Mouse (Mus musculus): ENCODE measurements around the gene Glt6d1. TPM values are rescaled to one million over a fixed set of nuclear protein-coding genes. Genes with fewer than 3 reads are reported as not detected.
"Not testable (repeated sequence)": the region's sequence is repeated elsewhere in the genome, so short reads cannot be mapped to it uniquely, and the experiment has no call there.

The Glt6d1 gene
- not detected in 2 replicates for polyA plus RNA-seq (2011; ENCODE audit: insufficient read depth, insufficient read length, low read depth, missing spikeins)

GRCm38 (mm10) chr2:25815748-25816147 lies at the start of gene Glt6d1:
Glt6d1 (minus strand) TSS chr2:25815848.
- not testable (repeated sequence) for H3K9me3 ChIP-seq (replicated peaks; ENCODE audit: control insufficient read depth, insufficient read depth, low read length, poor library complexity, severe bottlenecking); H3K4me1 ChIP-seq (ENCODE audit: control insufficient read depth, insufficient read depth, low read length); H3K27me3 ChIP-seq (ENCODE audit: control insufficient read depth, insufficient read depth, low read length, poor library complexity, severe bottlenecking); H3K27ac ChIP-seq (ENCODE audit: insufficient read depth, low read length); H3K36me3 ChIP-seq (ENCODE audit: control insufficient read depth, insufficient read depth, low read length, poor library complexity, severe bottlenecking); H3K4me3 ChIP-seq (ENCODE audit: low read depth, low read length); H3K9ac ChIP-seq (ENCODE audit: low read depth, poor library complexity, severe bottlenecking)

DNA sequence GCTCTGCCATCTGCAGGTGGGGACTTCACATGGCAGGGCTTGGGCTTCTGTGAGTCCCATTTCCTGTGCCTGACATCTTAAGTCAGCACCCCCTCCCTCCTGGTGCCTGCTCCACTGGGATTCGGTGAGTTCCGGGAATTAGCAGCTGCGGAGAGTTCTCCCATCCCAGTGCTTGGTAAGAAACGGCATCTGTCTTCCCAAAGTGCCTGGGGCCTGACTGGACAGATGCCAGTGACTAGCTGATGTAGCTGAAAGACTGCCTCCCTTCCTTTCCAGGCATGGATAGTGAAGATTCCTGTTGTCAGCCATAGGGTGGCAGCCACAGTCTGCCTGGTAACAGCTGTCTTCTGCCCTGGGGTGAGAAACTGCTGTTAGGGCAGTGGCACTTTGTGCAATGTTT lies 49.8 kb upstream of the Glt6d1 start:
- Histone ChIP-seq H3K9me3 (replicated peaks; ENCODE audit: control insufficient read depth, insufficient read depth, low read length, poor library complexity, severe bottlenecking) (no peaks in the 10 kb centered on the region), H3K27ac (ENCODE audit: insufficient read depth, low read length) (no peak overlapping the region), H3K4me3 (ENCODE audit: low read depth, low read length) (no peak overlapping the region), H3K27me3 (ENCODE audit: control insufficient read depth, insufficient read depth, low read length, poor library complexity, severe bottlenecking) (no peaks in the 10 kb centered on the region), H3K36me3 (ENCODE audit: control insufficient read depth, insufficient read depth, low read length, poor library complexity, severe bottlenecking) (no peaks in the 10 kb centered on the region), H3K9ac (ENCODE audit: low read depth, poor library complexity, severe bottlenecking) (no peak overlapping the region), H3K4me1 (ENCODE audit: control insufficient read depth, insufficient read depth, low read length) (peaks cover 3% of the 10 kb centered on the region)
- no peak for TF ChIP-seq POLR2A (IDR thresholded peaks at IDR 0.05; ENCODE audit: insufficient read depth, low read length)
- no peak for TF ChIP-seq CTCF (IDR thresholded peaks at IDR 0.05; ENCODE audit: low read depth, low read length)
- no peak for TF ChIP-seq EP300 (IDR thresholded peaks at IDR 0.05; ENCODE audit: insufficient read depth, low read depth, low read length)

DNA sequence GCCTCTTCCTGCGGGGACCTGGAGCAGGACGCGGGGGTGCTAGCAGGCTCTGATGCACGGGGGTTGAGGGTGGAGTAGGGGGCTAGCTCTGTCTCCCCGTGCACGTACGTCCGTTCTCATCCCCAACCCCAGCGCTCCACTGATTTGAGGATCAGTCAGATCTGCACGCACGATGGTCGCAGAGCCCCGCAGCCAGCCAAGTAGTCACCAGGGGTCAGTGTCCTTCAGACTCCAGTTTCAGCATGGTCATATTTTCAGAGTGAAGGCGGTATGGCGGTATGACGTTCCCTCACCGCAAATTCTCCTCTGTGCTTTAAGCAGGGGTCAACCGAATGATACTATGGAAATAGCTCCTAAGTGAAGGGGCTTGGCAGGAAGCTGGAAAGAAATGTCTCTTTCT lies 48.6 kb upstream of the Glt6d1 start:
- Histone ChIP-seq H3K4me1 (ENCODE audit: control insufficient read depth, insufficient read depth, low read length) (peaks cover 3% of the 10 kb centered on the region), H3K4me3 (ENCODE audit: low read depth, low read length) (peak overlapping the region; percentile 36), H3K36me3 (ENCODE audit: control insufficient read depth, insufficient read depth, low read length, poor library complexity, severe bottlenecking) (no peaks in the 10 kb centered on the region), H3K27ac (ENCODE audit: insufficient read depth, low read length) (no peak overlapping the region), H3K27me3 (ENCODE audit: control insufficient read depth, insufficient read depth, low read length, poor library complexity, severe bottlenecking) (no peaks in the 10 kb centered on the region), H3K9ac (ENCODE audit: low read depth, poor library complexity, severe bottlenecking) (no peak overlapping the region), H3K9me3 (replicated peaks; ENCODE audit: control insufficient read depth, insufficient read depth, low read length, poor library complexity, severe bottlenecking) (no peaks in the 10 kb centered on the region)
- no peak for TF ChIP-seq EP300 (IDR thresholded peaks at IDR 0.05; ENCODE audit: insufficient read depth, low read depth, low read length)

GRCm38 (mm10) chr2:25863337-25864131 lies 47.9 kb upstream of the Glt6d1 start, which contains the start of gene Kcnt1:
Kcnt1 (plus strand) TSS chr2:25863734.
- H3K36me3 ChIP-seq (ENCODE audit: control insufficient read depth, insufficient read depth, low read length, poor library complexity, severe bottlenecking): no peaks in the 10 kb centered on the region
- H3K27me3 ChIP-seq (ENCODE audit: control insufficient read depth, insufficient read depth, low read length, poor library complexity, severe bottlenecking): no peaks in the 10 kb centered on the region
- no peak within 1 kb of the TSS for H3K9ac ChIP-seq (ENCODE audit: low read depth, poor library complexity, severe bottlenecking)
- H3K9me3 ChIP-seq (replicated peaks; ENCODE audit: control insufficient read depth, insufficient read depth, low read length, poor library complexity, severe bottlenecking): no peaks in the 10 kb centered on the region
- no peak for TF ChIP-seq POLR2A (IDR thresholded peaks at IDR 0.05; ENCODE audit: insufficient read depth, low read length)
- TF ChIP-seq EP300 (IDR thresholded peaks at IDR 0.05; ENCODE audit: insufficient read depth, low read depth, low read length): 0 out of 2 replicates have a peak, but pooled peaks have one; percentile 25
- TF ChIP-seq CTCF (IDR thresholded peaks at IDR 0.05; ENCODE audit: low read depth, low read length): no peak
- H3K4me1 ChIP-seq (ENCODE audit: control insufficient read depth, insufficient read depth, low read length): peaks cover 3% of the 10 kb centered on the region
- peak within 1 kb of the TSS; percentile 67 for H3K4me3 ChIP-seq (ENCODE audit: low read depth, low read length)
- H3K27ac ChIP-seq (ENCODE audit: insufficient read depth, low read length): no peak within 1 kb of the TSS

GRCm38 (mm10) chr2:25862696-25863270 lies 47.1 kb upstream of the Glt6d1 start:
- no peak overlapping the region for H3K27ac ChIP-seq (ENCODE audit: insufficient read depth, low read length)
- no peaks in the 10 kb centered on the region for H3K36me3 ChIP-seq (ENCODE audit: control insufficient read depth, insufficient read depth, low read length, poor library complexity, severe bottlenecking)
- no peak for TF ChIP-seq POLR2A (IDR thresholded peaks at IDR 0.05; ENCODE audit: insufficient read depth, low read length)
- TF ChIP-seq CTCF (IDR thresholded peaks at IDR 0.05; ENCODE audit: low read depth, low read length): no peak
- no peak for TF ChIP-seq EP300 (IDR thresholded peaks at IDR 0.05; ENCODE audit: insufficient read depth, low read depth, low read length)
- no peaks in the 10 kb centered on the region for H3K9me3 ChIP-seq (replicated peaks; ENCODE audit: control insufficient read depth, insufficient read depth, low read length, poor library complexity, severe bottlenecking)
- no peak overlapping the region for H3K9ac ChIP-seq (ENCODE audit: low read depth, poor library complexity, severe bottlenecking)
- no peak overlapping the region for H3K4me3 ChIP-seq (ENCODE audit: low read depth, low read length)
- H3K4me1 ChIP-seq (ENCODE audit: control insufficient read depth, insufficient read depth, low read length): peaks cover 3% of the 10 kb centered on the region
- H3K27me3 ChIP-seq (ENCODE audit: control insufficient read depth, insufficient read depth, low read length, poor library complexity, severe bottlenecking): no peaks in the 10 kb centered on the region

DNA sequence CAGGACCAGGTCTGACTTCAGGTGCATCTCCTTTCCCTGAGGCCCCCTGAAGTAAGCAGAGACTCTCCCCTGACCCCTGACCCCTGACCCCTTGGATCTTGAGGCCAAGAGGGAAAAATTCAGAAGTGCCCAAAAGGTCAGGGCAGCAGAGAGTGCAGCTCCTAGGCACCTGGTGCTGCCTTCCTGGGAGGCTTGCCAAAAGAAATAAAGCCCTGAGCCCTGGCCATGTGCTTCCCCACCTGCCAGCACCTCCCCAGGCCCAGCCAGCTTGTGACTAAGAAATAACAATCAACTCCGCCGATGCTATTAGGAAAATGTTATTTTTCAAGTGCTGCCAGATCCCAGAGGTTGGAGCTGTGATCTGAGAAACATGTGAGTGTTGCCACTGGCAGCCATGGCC lies 46.4 kb upstream of the Glt6d1 start:
- no peak overlapping the region for H3K9ac ChIP-seq (ENCODE audit: low read depth, poor library complexity, severe bottlenecking)
- no peak overlapping the region for H3K27ac ChIP-seq (ENCODE audit: insufficient read depth, low read length)
- no peak overlapping the region for H3K4me3 ChIP-seq (ENCODE audit: low read depth, low read length)
- H3K27me3 ChIP-seq (ENCODE audit: control insufficient read depth, insufficient read depth, low read length, poor library complexity, severe bottlenecking): no peaks in the 10 kb centered on the region
- peaks cover 3% of the 10 kb centered on the region for H3K4me1 ChIP-seq (ENCODE audit: control insufficient read depth, insufficient read depth, low read length)
- H3K36me3 ChIP-seq (ENCODE audit: control insufficient read depth, insufficient read depth, low read length, poor library complexity, severe bottlenecking): no peaks in the 10 kb centered on the region
- TF ChIP-seq POLR2A (IDR thresholded peaks at IDR 0.05; ENCODE audit: insufficient read depth, low read length) (no peak), EP300 (IDR thresholded peaks at IDR 0.05; ENCODE audit: insufficient read depth, low read depth, low read length) (no peak), CTCF (IDR thresholded peaks at IDR 0.05; ENCODE audit: low read depth, low read length) (no peak)
- H3K9me3 ChIP-seq (replicated peaks; ENCODE audit: control insufficient read depth, insufficient read depth, low read length, poor library complexity, severe bottlenecking): no peaks in the 10 kb centered on the region

All from ES-Bruce4 (cell line).